Mouse (Mus musculus) ES-Bruce4 (cell line): ENCODE results near the gene Mlxipl. TPM values are rescaled to one million over a fixed set of nuclear protein-coding genes. Genes with fewer than 3 reads are reported as not detected.

Source experiments
- H3K27ac ChIP-seq: 2 replicates; pipeline ENCODE4 v1.5.1; 2012; ENCODE audit warnings: low read length, inconsistent platforms; ENCODE audit not compliant: insufficient read depth
- H3K27me3 ChIP-seq: 2 replicates; pipeline ENCODE4 v1.6.1; 2012; ENCODE audit warnings: mild to moderate bottlenecking, low read length, inconsistent platforms; ENCODE audit not compliant: control insufficient read depth, poor library complexity, insufficient read depth, severe bottlenecking
- H3K36me3 ChIP-seq: 2 replicates; pipeline ENCODE4 v1.6.1; 2012; ENCODE audit warnings: inconsistent platforms, mild to moderate bottlenecking, low read length, moderate library complexity; ENCODE audit not compliant: control insufficient read depth, poor library complexity, insufficient read depth, severe bottlenecking
- H3K4me1 ChIP-seq: one replicate; pipeline ENCODE4 v1.8.1; 2011; ENCODE audit warnings: low read length; ENCODE audit not compliant: control insufficient read depth, insufficient read depth
- H3K4me3 ChIP-seq: 2 replicates; pipeline ENCODE4 v1.5.1; 2011; ENCODE audit warnings: low read depth, mild to moderate bottlenecking, low read length
- H3K9ac ChIP-seq: 2 replicates; pipeline ENCODE4 v1.6.1; 2012; ENCODE audit warnings: low read depth, mild to moderate bottlenecking, inconsistent platforms; ENCODE audit not compliant: poor library complexity, severe bottlenecking
- H3K9me3 ChIP-seq: replicated peaks from 2 replicates; pipeline ENCODE4 v1.6.1; 2012; ENCODE audit warnings: mild to moderate bottlenecking, low read length, inconsistent platforms; ENCODE audit not compliant: control insufficient read depth, poor library complexity, insufficient read depth, severe bottlenecking
- CTCF ChIP-seq: IDR thresholded peaks from one replicate; pipeline ENCODE4 v1.8.1; 2011; ENCODE audit warnings: low read depth, low read length
- EP300 ChIP-seq: IDR thresholded peaks from 2 replicates; pipeline ENCODE4 v1.6.1; 2011; ENCODE audit warnings: low read depth, low read length; ENCODE audit not compliant: insufficient read depth
- POLR2A ChIP-seq: IDR thresholded peaks from one replicate; pipeline ENCODE4 v1.8.1; 2011; ENCODE audit warnings: low read length; ENCODE audit not compliant: insufficient read depth
- polyA plus RNA-seq: library from polyadenylated mRNA; stranded (reverse); fragments of >200 nt; gene quantifications from 2 replicates; pipeline ENCODE4 v1.2.4, GENCODE M21; 2011; ENCODE audit warnings: low read depth; ENCODE audit not compliant: missing spikeins, insufficient read depth, insufficient read length

The Mlxipl gene
- polyA plus RNA-seq, 1 experiment: 3.8 TPM

GRCm38 (mm10) chr5:135145532-135145931 is 55.8 kb downstream of the Mlxipl start:
- no peaks in the 10 kb centered on the region for H3K4me1 ChIP-seq
- no peaks in the 10 kb centered on the region; the same call in 1 of the 2 replicates for H3K9me3 ChIP-seq
- no peak for TF ChIP-seq CTCF
- no peak for TF ChIP-seq POLR2A
- no peak for TF ChIP-seq EP300
- H3K9ac ChIP-seq: no peak overlapping the region
- no peak overlapping the region for H3K4me3 ChIP-seq
- H3K27me3 ChIP-seq: no peaks in the 10 kb centered on the region
- no peak overlapping the region for H3K27ac ChIP-seq
- H3K36me3 ChIP-seq: no peaks in the 10 kb centered on the region

GRCm38 (mm10) chr5:135145955-135146354 is 56.3 kb downstream of the Mlxipl start:
- Histone ChIP-seq H3K27me3 (no peaks in the 10 kb centered on the region), H3K36me3 (no peaks in the 10 kb centered on the region), H3K9me3 (no peaks in the 10 kb centered on the region; the same call in 1 of the 2 replicates), H3K4me1 (no peaks in the 10 kb centered on the region), H3K4me3 (no peak overlapping the region), H3K9ac (no peak overlapping the region), H3K27ac (no peak overlapping the region)
- TF ChIP-seq EP300 (no peak), CTCF (no peak), POLR2A (no peak)

GRCm38 (mm10) chr5:135148715-135149052 is 59.0 kb downstream of the Mlxipl start:
- TF ChIP-seq POLR2A: peak; percentile 81
- no peak for TF ChIP-seq CTCF
- Histone ChIP-seq H3K4me3 (peak overlapping the region; percentile 82), H3K27me3 (no peaks in the 10 kb centered on the region), H3K36me3 (peaks cover 17% of the 10 kb centered on the region), H3K27ac (no peak overlapping the region), H3K9me3 (no peaks in the 10 kb centered on the region), H3K9ac (peak overlapping the region; percentile 60), H3K4me1 (no peaks in the 10 kb centered on the region)

GRCm38 (mm10) chr5:135149053-135149819 is 59.5 kb downstream of the Mlxipl start, which contains the start of gene Tbl2:
TSS of gene Tbl2 (plus strand) at chr5:135149657.
- peak within 1 kb of the TSS; percentile 76 for H3K9ac ChIP-seq
- H3K36me3 ChIP-seq: peaks cover 20% of the 10 kb centered on the region
- peak within 1 kb of the TSS; percentile 83 for H3K27ac ChIP-seq
- H3K27me3 ChIP-seq: no peaks in the 10 kb centered on the region
- no peaks in the 10 kb centered on the region for H3K4me1 ChIP-seq
- H3K4me3 ChIP-seq: peak within 1 kb of the TSS; percentile 91
- TF ChIP-seq EP300 (0 out of 2 replicates have a peak, but pooled peaks have one; percentile 43), CTCF (no peak), POLR2A (peak; percentile 79)
- no peaks in the 10 kb centered on the region for H3K9me3 ChIP-seq

GRCm38 (mm10) chr5:135149820-135150178 is 60.1 kb downstream of the Mlxipl start:
- TF ChIP-seq POLR2A: no peak
- TF ChIP-seq CTCF: no peak
- TF ChIP-seq EP300: no peak
- H3K9me3 ChIP-seq: no peaks in the 10 kb centered on the region
- H3K4me3 ChIP-seq: peak overlapping the region; percentile 91
- peak overlapping the region; percentile 76 for H3K9ac ChIP-seq
- no peaks in the 10 kb centered on the region for H3K27me3 ChIP-seq
- no peak overlapping the region for H3K27ac ChIP-seq
- H3K36me3 ChIP-seq: peaks cover 21% of the 10 kb centered on the region
- H3K4me1 ChIP-seq: no peaks in the 10 kb centered on the region

GRCm38 (mm10) chr5:135156496-135156895 is 66.8 kb downstream of the Mlxipl start:
- Histone ChIP-seq H3K27me3 (no peaks in the 10 kb centered on the region), H3K27ac (no peak overlapping the region), H3K9me3 (no peaks in the 10 kb centered on the region), H3K4me3 (no peak overlapping the region), H3K4me1 (no peaks in the 10 kb centered on the region), H3K36me3 (peaks cover 68% of the 10 kb centered on the region), H3K9ac (no peak overlapping the region)
- TF ChIP-seq POLR2A (no peak), CTCF (peak; percentile 31), EP300 (no peak)
